Mouse (Mus musculus) C2C12 (cell line): ENCODE measurements around the gene Coa4. TPM values are rescaled to one million over a fixed set of nuclear protein-coding genes. Genes with fewer than 3 reads are reported as not detected.

Experiments
- H3K27me3 ChIP-seq: one replicate; pipeline ENCODE4 v1.6.1; 2011; ENCODE audit not compliant: control insufficient read depth, insufficient read depth, insufficient read length
- H3K36me3 ChIP-seq: one replicate; pipeline ENCODE4 v1.6.1; 2011; ENCODE audit not compliant: control insufficient read depth, insufficient read depth
- H3K4me3 ChIP-seq: one replicate; pipeline ENCODE4 v1.5.1; 2011; ENCODE audit warnings: mild to moderate bottlenecking, control low read depth; ENCODE audit not compliant: poor library complexity, insufficient read depth, severe bottlenecking
- H3K79me2 ChIP-seq: one replicate; pipeline ENCODE4 v1.6.1; 2011; ENCODE audit not compliant: control insufficient read depth, insufficient read depth
- H3K79me3 ChIP-seq: one replicate; pipeline ENCODE4 v1.6.1; 2011; ENCODE audit warnings: low read depth, control low read depth
- H3ac ChIP-seq: one replicate; pipeline ENCODE3; 2011; ENCODE audit warnings: low read depth; ENCODE audit not compliant: control insufficient read depth, insufficient read length
- CEBPB ChIP-seq: IDR thresholded peaks from one replicate; pipeline ENCODE4 v1.6.1; 2011; ENCODE audit warnings: low read depth, mild to moderate bottlenecking, control low read depth, moderate library complexity
- CTCF ChIP-seq: IDR thresholded peaks from one replicate; pipeline ENCODE4 v1.5.1; 2011; ENCODE audit not compliant: control insufficient read depth, insufficient read depth, insufficient read length
- FOSL1 ChIP-seq: IDR thresholded peaks from one replicate; pipeline ENCODE4 v1.8.0; 2011; ENCODE audit warnings: mild to moderate bottlenecking, low read length; ENCODE audit not compliant: poor library complexity, insufficient read depth, severe bottlenecking
- MAX ChIP-seq: IDR thresholded peaks from one replicate; pipeline ENCODE4 v1.6.1; 2011; ENCODE audit warnings: mild to moderate bottlenecking, control low read depth
- MYOD1 ChIP-seq: IDR thresholded peaks from one replicate; pipeline ENCODE4 v1.6.1; 2011; ENCODE audit warnings: low read depth; ENCODE audit not compliant: control insufficient read depth, insufficient read length
- MYOG ChIP-seq: IDR thresholded peaks from one replicate; pipeline ENCODE4 v1.6.1; 2011; ENCODE audit not compliant: control insufficient read depth, insufficient read length; ENCODE audit errors: extremely low read depth
- USF1 ChIP-seq: IDR thresholded peaks from one replicate; pipeline ENCODE4 v1.6.1; 2011; ENCODE audit warnings: low read depth, mild to moderate bottlenecking, control low read depth, moderate library complexity
- polyA plus RNA-seq: library from polyadenylated mRNA; unstranded; fragments of >200 nt; fragmentation: generic; extraction: Trizol; gene quantifications from one replicate; pipeline ENCODE4 v1.2.1, GENCODE M21; 2012; ENCODE audit warnings: missing spikeins

Coa4 gene
- polyA plus RNA-seq, 1 experiment, result 8.4 TPM

GRCm38 (mm10) chr7:100524669-100525068 lies 12.2 kb upstream of the Coa4 start:
- Histone ChIP-seq H3K27me3 (no peaks in the 10 kb centered on the region), H3K79me3 (no peaks in the 10 kb centered on the region), H3ac (no peak overlapping the region), H3K36me3 (no peaks in the 10 kb centered on the region), H3K4me3 (no peak overlapping the region), H3K79me2 (no peaks in the 10 kb centered on the region)
- no peak for TF ChIP-seq CEBPB
- TF ChIP-seq CTCF, result no peak
- no peak for TF ChIP-seq MYOG
- TF ChIP-seq FOSL1, result no peak
- TF ChIP-seq USF1, result no peak
- TF ChIP-seq MAX, result no peak
- TF ChIP-seq MYOD1, result no peak

- no peaks in the 10 kb centered on the region for H3K79me3 ChIP-seq
- H3K36me3 ChIP-seq, result no peaks in the 10 kb centered on the region
- no peaks in the 10 kb centered on the region for H3K27me3 ChIP-seq
- H3K79me2 ChIP-seq, result no peaks in the 10 kb centered on the region
- TF ChIP-seq MYOG (no peak), USF1 (no peak), CEBPB (no peak), MAX (no peak), CTCF (no peak), FOSL1 (no peak), MYOD1 (no peak)
- no peak overlapping the region for H3ac ChIP-seq
- no peak overlapping the region for H3K4me3 ChIP-seq
Observed at GRCm38 (mm10) chr7:100530766-100531165, 6.1 kb upstream of the Coa4 start.

- Histone ChIP-seq H3K79me2 (no peaks in the 10 kb centered on the region), H3K27me3 (no peaks in the 10 kb centered on the region), H3K79me3 (peaks cover 3% of the 10 kb centered on the region), H3K36me3 (no peaks in the 10 kb centered on the region), H3K4me3 (no peak overlapping the region), H3ac (no peak overlapping the region)
- TF ChIP-seq FOSL1 (no peak), USF1 (no peak), MYOD1 (no peak), CEBPB (no peak), CTCF (no peak), MAX (no peak), MYOG (no peak)
Observed at GRCm38 (mm10) chr7:100533503-100533902, 3.4 kb upstream of the Coa4 start.

DNA sequence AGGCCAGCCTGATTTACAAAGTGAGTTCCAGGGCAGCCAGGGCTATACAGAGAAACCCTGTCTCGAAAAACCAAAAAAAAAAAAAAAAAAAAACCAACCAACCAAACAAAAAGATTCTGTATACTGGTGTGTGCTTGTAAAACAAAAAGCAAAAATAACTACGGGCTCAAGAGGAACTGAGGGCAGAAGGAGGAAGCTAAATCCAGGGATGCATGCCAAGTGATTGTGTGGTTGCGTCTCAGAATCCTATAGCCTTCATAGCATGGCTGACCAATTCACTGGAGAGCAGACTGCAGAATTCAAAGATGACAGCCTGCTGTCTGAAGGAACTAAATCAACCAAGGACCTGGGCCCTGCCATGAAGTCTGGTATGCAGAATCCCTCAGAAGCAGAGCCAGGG lies 2.7 kb upstream of the Coa4 start:
- TF ChIP-seq CTCF (no peak), FOSL1 (no peak), MYOD1 (no peak), MAX (no peak), USF1 (no peak), CEBPB (no peak), MYOG (no peak)
- no peaks in the 10 kb centered on the region for H3K27me3 ChIP-seq
- H3ac ChIP-seq, result no peak overlapping the region
- H3K79me2 ChIP-seq, result no peaks in the 10 kb centered on the region
- H3K36me3 ChIP-seq, result no peaks in the 10 kb centered on the region
- no peak overlapping the region for H3K4me3 ChIP-seq
- H3K79me3 ChIP-seq, result peaks cover 3% of the 10 kb centered on the region

GRCm38 (mm10) chr7:100535831-100536230 lies 1.0 kb upstream of the Coa4 start:
- peaks cover 3% of the 10 kb centered on the region for H3K79me3 ChIP-seq
- H3K4me3 ChIP-seq, result no peak overlapping the region
- no peaks in the 10 kb centered on the region for H3K79me2 ChIP-seq
- TF ChIP-seq FOSL1, result no peak
- TF ChIP-seq MYOD1, result no peak
- no peak for TF ChIP-seq CEBPB
- no peak for TF ChIP-seq CTCF
- no peak for TF ChIP-seq MYOG
- no peak for TF ChIP-seq MAX
- no peak for TF ChIP-seq USF1
- H3K36me3 ChIP-seq, result no peaks in the 10 kb centered on the region
- no peak overlapping the region for H3ac ChIP-seq
- H3K27me3 ChIP-seq, result no peaks in the 10 kb centered on the region

DNA sequence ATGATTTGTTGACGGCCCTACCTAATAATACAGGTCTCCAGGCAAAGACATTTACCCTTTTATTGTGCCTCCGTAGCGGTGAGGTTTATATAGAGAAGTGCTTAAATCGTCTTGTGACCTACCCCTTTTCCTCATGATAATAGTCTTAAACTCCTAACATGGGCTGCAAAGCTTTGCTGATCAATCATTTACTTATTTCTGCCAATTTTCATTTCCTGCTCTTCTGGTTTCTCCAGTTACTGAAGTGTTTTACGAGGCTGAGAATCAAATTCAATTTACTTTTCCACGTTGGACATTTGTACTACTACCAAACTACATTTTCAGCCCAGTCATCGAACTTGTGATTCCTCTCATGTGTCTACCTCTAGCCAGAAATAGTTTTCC lies 640 bp downstream of the Coa4 start:
- peaks cover 3% of the 10 kb centered on the region for H3K79me3 ChIP-seq
- TF ChIP-seq USF1, result no peak
- no peak for TF ChIP-seq MAX
- TF ChIP-seq CEBPB, result no peak
- TF ChIP-seq CTCF, result no peak
- no peaks in the 10 kb centered on the region for H3K27me3 ChIP-seq
- H3K4me3 ChIP-seq, result peak overlapping the region; percentile 39
- H3K36me3 ChIP-seq, result no peaks in the 10 kb centered on the region
- H3ac ChIP-seq, result no peak overlapping the region
- H3K79me2 ChIP-seq, result no peaks in the 10 kb centered on the region
